Mouse (Mus musculus) colon, adult 2 months (tissue): ENCODE results near the gene Ap2a2. TPM values are rescaled to one million over a fixed set of nuclear protein-coding genes. Genes with fewer than 3 reads are reported as not detected.

ENCODE experiments used
- polyA plus RNA-seq: library from polyadenylated mRNA; depleted of rRNA; stranded (reverse); fragments of >200 nt; gene quantifications from 2 replicates; pipeline ENCODE4 v1.2.3, GENCODE M21; 2012; rRNA removed

Ap2a2 gene
- polyA plus RNA-seq: 38.8 and 43.3 TPM in 2 replicates

DNA sequence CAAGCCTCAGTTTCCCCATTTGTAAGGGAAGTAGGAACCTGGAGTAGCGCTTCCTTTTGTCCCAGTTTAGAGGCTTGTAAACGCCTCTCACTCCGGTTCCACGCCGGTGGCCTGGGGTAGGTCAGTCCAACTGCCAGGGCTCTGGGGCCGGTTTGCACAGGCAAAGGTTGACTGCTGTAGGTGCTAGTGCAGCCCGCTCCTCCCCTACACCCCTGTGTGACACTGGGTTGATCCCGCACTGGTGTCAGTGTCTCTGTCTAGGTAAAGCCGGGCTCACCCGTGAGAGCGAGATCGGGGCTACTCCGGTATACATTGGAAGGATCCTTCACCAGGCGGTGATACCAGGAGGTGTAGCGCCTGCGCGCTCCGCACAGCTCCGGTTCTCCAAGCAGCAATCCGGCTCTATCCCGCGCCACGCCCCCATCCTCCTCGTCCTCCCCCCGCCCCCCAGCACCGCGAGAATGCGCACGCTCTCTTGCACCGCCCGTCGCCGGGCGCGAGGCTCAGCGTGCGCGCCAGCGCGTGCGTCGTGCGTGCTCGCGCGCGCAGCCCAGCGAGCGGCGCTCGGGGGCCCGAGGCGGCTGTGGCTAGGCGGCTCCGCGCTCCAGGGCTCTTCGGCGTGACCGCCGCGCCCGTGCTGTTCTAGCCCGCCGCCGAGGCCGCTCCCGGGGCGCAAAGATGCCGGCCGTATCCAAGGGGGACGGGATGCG, at the start of gene Ap2a2:
Gene Ap2a2 (plus strand): TSS at position 492 of the 710 bp plus-strand sequence.

DNA sequence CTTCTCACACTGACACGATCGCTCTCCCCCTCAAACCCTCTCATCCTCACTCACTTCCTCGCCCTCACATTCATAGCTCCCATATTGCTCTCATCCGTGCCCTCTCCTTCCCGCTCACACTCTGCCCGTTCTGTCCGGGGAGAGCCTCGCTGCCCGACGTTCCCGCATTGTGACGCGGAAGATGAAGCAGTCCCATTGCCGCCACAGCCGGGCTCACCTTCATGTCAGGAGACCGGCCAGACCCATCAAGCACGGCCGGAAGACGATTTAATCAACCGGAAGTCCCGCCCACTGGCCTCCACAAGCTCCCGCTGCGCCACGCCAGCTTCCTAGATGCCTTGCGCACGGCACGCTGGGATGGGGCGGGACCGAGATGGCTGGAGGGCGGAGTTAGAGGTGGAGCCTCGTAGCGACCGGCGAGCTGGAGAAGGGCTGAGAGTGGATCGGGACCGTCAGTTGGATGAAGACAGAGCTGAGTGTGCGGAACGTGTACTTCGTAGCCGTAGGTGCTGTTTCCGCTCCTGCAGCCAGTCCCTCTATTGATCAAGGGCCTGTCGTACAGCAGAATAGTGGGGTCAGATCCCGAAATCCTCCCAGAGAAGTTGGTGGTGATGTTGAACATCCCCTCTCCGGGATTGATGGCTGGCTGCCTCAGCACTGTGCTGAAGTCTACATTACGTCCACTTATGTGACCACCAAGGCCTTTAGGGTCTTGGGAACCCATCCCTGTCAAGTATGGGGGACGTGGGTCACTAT, 22.2 kb upstream of the Ap2a2 start, which contains the start of gene Chid1:
Gene Chid1 (minus strand): TSS at position 302 of the 756 bp plus-strand sequence.

Other genes starting within 250 kb of the Ap2a2 start
- gene Deaf1, start 234.5 kb upstream of the Ap2a2 start, polyA plus RNA-seq: 21.1 and 26.0 TPM in 2 replicates
- gene Tmem80, start 234.4 kb upstream of the Ap2a2 start, polyA plus RNA-seq: 22.3 and 31.1 TPM in 2 replicates
- 257 and 334 TPM in 2 replicates for gene Eps8l2, start 223.3 kb upstream of the Ap2a2 start, polyA plus RNA-seq
- 262 and 282 TPM in 2 replicates for gene Taldo1, start 170.0 kb upstream of the Ap2a2 start, polyA plus RNA-seq
- 61.5 and 75.6 TPM in 2 replicates for gene Gatd1, start 148.0 kb upstream of the Ap2a2 start, polyA plus RNA-seq
- gene Cend1, start 132.7 kb upstream of the Ap2a2 start, polyA plus RNA-seq: 2.0 and 2.2 TPM in 2 replicates
- gene Slc25a22, start 124.3 kb upstream of the Ap2a2 start, polyA plus RNA-seq: 65.1 and 72.7 TPM in 2 replicates
- 11.9 and 14.2 TPM in 2 replicates for gene Pidd1, start 118.1 kb upstream of the Ap2a2 start, polyA plus RNA-seq
- 439 and 527 TPM in 2 replicates for gene Rplp2, start 114.8 kb upstream of the Ap2a2 start, polyA plus RNA-seq
- gene Pnpla2, start 107.0 kb upstream of the Ap2a2 start, polyA plus RNA-seq: 212 and 220 TPM in 2 replicates
- gene Cracr2b, start 101.1 kb upstream of the Ap2a2 start, polyA plus RNA-seq: 147 and 153 TPM in 2 replicates
- gene Cd151, start 94.8 kb upstream of the Ap2a2 start, polyA plus RNA-seq: 370 and 431 TPM in 2 replicates
- gene Polr2l, start 87.0 kb upstream of the Ap2a2 start, polyA plus RNA-seq: 27.1 and 30.2 TPM in 2 replicates
- gene Tspan4, start 86.9 kb upstream of the Ap2a2 start, polyA plus RNA-seq: 30.1 and 34.6 TPM in 2 replicates
- gene Chid1, start 22.3 kb upstream of the Ap2a2 start, polyA plus RNA-seq: 37.4 and 44.9 TPM in 2 replicates
- 0.14 and 0.29 TPM in 2 replicates for gene Muc6, start 93.1 kb downstream of the Ap2a2 start, polyA plus RNA-seq
- 9,788 and 12,769 TPM in 2 replicates for gene Muc2, start 128.2 kb downstream of the Ap2a2 start, polyA plus RNA-seq
- gene Muc5ac, start 226.8 kb downstream of the Ap2a2 start, polyA plus RNA-seq: not detected in 2 replicates